Mouse (Mus musculus) heart, adult 2 months (tissue): ENCODE results near the gene Rpl3.

ENCODE experiments used
- CTCF ChIP-seq: fragments of 200-600 bp; IDR thresholded peaks from 2 replicates; pipeline ENCODE4 v1.8.1; 2022; ENCODE audit warnings: antibody characterized with exemption, mild to moderate bottlenecking, moderate library complexity
- EP300 ChIP-seq: fragments of 200-500 bp; IDR thresholded peaks from 2 replicates; pipeline ENCODE4 v1.6.1; 2011; ENCODE audit warnings: low read depth, low read length, control low read depth; ENCODE audit not compliant: insufficient read depth
- POLR2A ChIP-seq: fragments of 200-500 bp; IDR thresholded peaks from 2 replicates; pipeline ENCODE4 v1.6.1; 2011; ENCODE audit warnings: mild to moderate bottlenecking, low read depth, low read length, control low read depth; ENCODE audit not compliant: insufficient read depth

- TF ChIP-seq POLR2A: no peak
- no peak for TF ChIP-seq CTCF
- no peak for TF ChIP-seq EP300
These were observed 26.7 kb downstream of the Rpl3 start for GRCm38 (mm10) chr15:80064965-80065364.
